Mouse (Mus musculus): ENCODE results near the gene Amy2a3. TPM values are rescaled to one million over a fixed set of nuclear protein-coding genes. Genes with fewer than 3 reads are reported as not detected.

Gene Amy2a3
- polyA plus RNA-seq (2015; fragmentation: Nextera tagmentation; extraction: Ambion mirVana): not detected in 2 replicates

DNA sequence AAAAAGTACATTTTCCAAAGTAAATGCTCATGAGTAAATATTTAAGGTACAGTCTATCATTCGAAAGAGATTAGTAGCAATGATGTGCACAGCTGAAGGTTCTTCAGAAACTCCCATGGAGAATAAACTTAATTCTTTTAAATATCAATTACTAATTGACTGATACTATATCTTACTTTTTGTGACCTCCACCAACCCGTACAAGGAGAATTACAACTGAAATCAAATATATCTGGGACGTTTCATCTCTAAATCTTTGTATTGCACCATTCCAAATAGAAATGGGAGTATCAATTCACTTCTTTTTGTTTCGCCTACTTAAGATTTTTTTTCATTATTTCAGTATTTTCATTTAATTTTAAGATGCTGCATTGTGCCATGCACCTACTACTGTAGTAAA, at the start of gene Amy2a3:
Gene Amy2a3 (minus strand): TSS at position 101 of the 400 bp plus-strand sequence.

DNA sequence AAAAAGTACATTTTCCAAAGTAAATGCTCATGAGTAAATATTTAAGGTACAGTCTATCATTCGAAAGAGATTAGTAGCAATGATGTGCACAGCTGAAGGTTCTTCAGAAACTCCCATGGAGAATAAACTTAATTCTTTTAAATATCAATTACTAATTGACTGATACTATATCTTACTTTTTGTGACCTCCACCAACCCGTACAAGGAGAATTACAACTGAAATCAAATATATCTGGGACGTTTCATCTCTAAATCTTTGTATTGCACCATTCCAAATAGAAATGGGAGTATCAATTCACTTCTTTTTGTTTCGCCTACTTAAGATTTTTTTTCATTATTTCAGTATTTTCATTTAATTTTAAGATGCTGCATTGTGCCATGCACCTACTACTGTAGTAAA, 32.7 kb upstream of the Amy2a3 start, which contains the start of gene Amy2a2:
Gene Amy2a2 (minus strand): TSS at position 101 of the 400 bp plus-strand sequence.

DNA sequence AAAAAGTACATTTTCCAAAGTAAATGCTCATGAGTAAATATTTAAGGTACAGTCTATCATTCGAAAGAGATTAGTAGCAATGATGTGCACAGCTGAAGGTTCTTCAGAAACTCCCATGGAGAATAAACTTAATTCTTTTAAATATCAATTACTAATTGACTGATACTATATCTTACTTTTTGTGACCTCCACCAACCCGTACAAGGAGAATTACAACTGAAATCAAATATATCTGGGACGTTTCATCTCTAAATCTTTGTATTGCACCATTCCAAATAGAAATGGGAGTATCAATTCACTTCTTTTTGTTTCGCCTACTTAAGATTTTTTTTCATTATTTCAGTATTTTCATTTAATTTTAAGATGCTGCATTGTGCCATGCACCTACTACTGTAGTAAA, 32.5 kb downstream of the Amy2a3 start, which contains the start of gene Amy2a4:
Gene Amy2a4 (minus strand): TSS at position 101 of the 400 bp plus-strand sequence.

Other genes starting within 250 kb of the Amy2a3 start
- gene Amy2a5, start 65.2 kb downstream of the Amy2a3 start, polyA plus RNA-seq (2015; fragmentation: Nextera tagmentation; extraction: Ambion mirVana): not detected in 2 replicates
- gene Amy2a4, start 32.6 kb downstream of the Amy2a3 start, polyA plus RNA-seq (2015; fragmentation: Nextera tagmentation; extraction: Ambion mirVana): not detected in 2 replicates
- not detected in 2 replicates for gene Amy2a2, start 32.6 kb upstream of the Amy2a3 start, polyA plus RNA-seq (2015; fragmentation: Nextera tagmentation; extraction: Ambion mirVana)
- not detected in 2 replicates for gene Amy2a1, start 208.4 kb upstream of the Amy2a3 start, polyA plus RNA-seq (2015; fragmentation: Nextera tagmentation; extraction: Ambion mirVana)

Measured in skeletal muscle tissue, postnatal 0 days (tissue).